Mouse (Mus musculus) midbrain, embryonic 10.5 days (tissue): ENCODE results near the gene Ric8a. TPM values are rescaled to one million over a fixed set of nuclear protein-coding genes. Genes with fewer than 3 reads are reported as not detected.

Source experiments
- DNase-seq: peaks from one replicate; pipeline ENCODE4 v3.0.0-alpha.2; 2017; ENCODE audit warnings: low spot score
- H3K27ac ChIP-seq: fragments of 300-500 bp; sonication (generic); replicated peaks from 2 replicates; pipeline ENCODE4 v1.5.1; 2016; ENCODE audit warnings: mild to moderate bottlenecking
- H3K27me3 ChIP-seq: fragments of 300-500 bp; sonication (generic); 2 replicates; pipeline ENCODE4 v1.6.1; 2016; ENCODE audit warnings: low read depth, mild to moderate bottlenecking; ENCODE audit not compliant: poor library complexity, severe bottlenecking
- H3K36me3 ChIP-seq: fragments of 300-500 bp; sonication (generic); 2 replicates; pipeline ENCODE4 v1.6.1; 2016; ENCODE audit warnings: mild to moderate bottlenecking, moderate library complexity
- H3K4me1 ChIP-seq: fragments of 300-500 bp; sonication (generic); 2 replicates; pipeline ENCODE4 v1.6.1; 2016
- H3K4me3 ChIP-seq: fragments of 300-500 bp; sonication (generic); 2 replicates; pipeline ENCODE4 v1.5.1; 2016; ENCODE audit warnings: mild to moderate bottlenecking, moderate library complexity
- H3K9me3 ChIP-seq: fragments of 300-500 bp; sonication (generic); replicated peaks from 2 replicates; pipeline ENCODE4 v1.6.1; 2016; ENCODE audit warnings: mild to moderate bottlenecking
- WGBS: fragments of 180-500 bp; shearing (Covaris S2); methylation state at CpG from one replicate; pipeline ENCODE4 v1.1.7; 2016; 5-methylcytosine and 5-hydroxymethylcytosine counted together
- polyA plus RNA-seq: library from polyadenylated mRNA; unstranded; fragments of >200 nt; fragmentation: Nextera tagmentation; extraction: Ambion mirVana; gene quantifications from 2 replicates; pipeline ENCODE4 v1.2.1, GENCODE M21; 2016

The Ric8a gene
- polyA plus RNA-seq, result 54.3 and 71.1 TPM in 2 replicates

GRCm38 (mm10) chr7:140856785-140857549 is at the start of gene Ric8a:
Gene Ric8a, plus strand, starts transcription at chr7:140856957.
- H3K4me1 ChIP-seq, result peaks cover 37% of the 10 kb centered on the region
- H3K36me3 ChIP-seq, result peaks cover 69% of the 10 kb centered on the region
- H3K27me3 ChIP-seq, result no peaks in the 10 kb centered on the region
- H3K4me3 ChIP-seq, result peak within 1 kb of the TSS; percentile 90
- DNase-seq, result peak; percentile 82
- H3K9me3 ChIP-seq, result no peaks in the 10 kb centered on the region
- H3K27ac ChIP-seq, result peak within 1 kb of the TSS; percentile 90
- WGBS, result under 1% methylated on average over 50 of the region's 50 CpGs

- no peak overlapping the region for H3K27ac ChIP-seq
- DNase-seq, result no peak
- 0 out of 2 replicates have a peak, but pooled peaks cover 3% of the 10 kb centered on the region for H3K4me1 ChIP-seq
- H3K27me3 ChIP-seq, result no peaks in the 10 kb centered on the region
- H3K4me3 ChIP-seq, result no peak overlapping the region
- H3K9me3 ChIP-seq, result no peaks in the 10 kb centered on the region
- peaks cover 32% of the 10 kb centered on the region for H3K36me3 ChIP-seq
- WGBS, result 89% methylated on average over 6 of the region's 6 CpGs
These were observed 46.3 kb upstream of the Ric8a start for GRCm38 (mm10) chr7:140810496-140810895.

- Histone ChIP-seq H3K36me3 (peaks cover 32% of the 10 kb centered on the region), H3K27ac (no peak overlapping the region), H3K9me3 (no peaks in the 10 kb centered on the region), H3K4me3 (no peak overlapping the region), H3K27me3 (no peaks in the 10 kb centered on the region), H3K4me1 (0 out of 2 replicates have a peak, but pooled peaks cover 3% of the 10 kb centered on the region)
- no peak for DNase-seq
- WGBS, result 84% methylated on average over 13 of the region's 13 CpGs
These were observed 45.0 kb upstream of the Ric8a start for GRCm38 (mm10) chr7:140811714-140812113.

- no peaks in the 10 kb centered on the region for H3K27me3 ChIP-seq
- no peak for DNase-seq
- H3K36me3 ChIP-seq, result peaks cover 32% of the 10 kb centered on the region
- WGBS, result 90% methylated on average over 12 of the region's 12 CpGs
- H3K4me3 ChIP-seq, result no peak overlapping the region
- no peak overlapping the region for H3K27ac ChIP-seq
- H3K9me3 ChIP-seq, result no peaks in the 10 kb centered on the region
- H3K4me1 ChIP-seq, result 0 out of 2 replicates have a peak, but pooled peaks cover 2% of the 10 kb centered on the region
These were observed 43.9 kb upstream of the Ric8a start for GRCm38 (mm10) chr7:140812850-140813249.

GRCm38 (mm10) chr7:140820173-140820572 is 36.6 kb upstream of the Ric8a start:
- Histone ChIP-seq H3K4me3 (no peak overlapping the region), H3K36me3 (no peaks in the 10 kb centered on the region), H3K4me1 (peaks cover 11% of the 10 kb centered on the region; the same call in 1 of the 2 replicates), H3K9me3 (no peaks in the 10 kb centered on the region), H3K27me3 (peaks cover 6% of the 10 kb centered on the region; the same call in 1 of the 2 replicates), H3K27ac (no peak overlapping the region)
- no peak for DNase-seq
- WGBS, result 83% methylated on average over 4 of the region's 4 CpGs

GRCm38 (mm10) chr7:140821305-140821652 is 35.5 kb upstream of the Ric8a start:
- H3K4me1 ChIP-seq, result peaks cover 11% of the 10 kb centered on the region; the same call in 1 of the 2 replicates
- H3K27ac ChIP-seq, result peak overlapping the region; percentile 86; the same call in 1 of the 2 replicates
- WGBS, result 46% methylated on average over 5 of the region's 5 CpGs
- peak overlapping the region; percentile 68 for H3K4me3 ChIP-seq
- no peaks in the 10 kb centered on the region for H3K36me3 ChIP-seq
- no peaks in the 10 kb centered on the region for H3K9me3 ChIP-seq
- H3K27me3 ChIP-seq, result peaks cover 6% of the 10 kb centered on the region; the same call in 1 of the 2 replicates
- no peak for DNase-seq

- Histone ChIP-seq H3K4me3 (peak within 1 kb of the TSS; percentile 68), H3K27ac (peak within 1 kb of the TSS; percentile 86), H3K9me3 (no peaks in the 10 kb centered on the region), H3K4me1 (peaks cover 11% of the 10 kb centered on the region; the same call in 1 of the 2 replicates), H3K27me3 (peaks cover 6% of the 10 kb centered on the region; the same call in 1 of the 2 replicates), H3K36me3 (no peaks in the 10 kb centered on the region)
- DNase-seq, result peak; percentile 70
- WGBS, result 2% methylated on average over 21 of the region's 21 CpGs
These were observed 35.0 kb upstream of the Ric8a start, which contains the start of gene Zfp941 for GRCm38 (mm10) chr7:140821653-140822329. Gene Zfp941, minus strand, starts transcription at chr7:140822178.

- H3K9me3 ChIP-seq, result no peaks in the 10 kb centered on the region
- peaks cover 6% of the 10 kb centered on the region; the same call in 1 of the 2 replicates for H3K27me3 ChIP-seq
- 90% methylated on average over 4 of the region's 4 CpGs for WGBS
- no peaks in the 10 kb centered on the region for H3K36me3 ChIP-seq
- no peak overlapping the region for H3K27ac ChIP-seq
- peaks cover 11% of the 10 kb centered on the region; the same call in 1 of the 2 replicates for H3K4me1 ChIP-seq
- no peak for DNase-seq
- no peak overlapping the region for H3K4me3 ChIP-seq
These were observed 34.0 kb upstream of the Ric8a start for GRCm38 (mm10) chr7:140822731-140823130.

GRCm38 (mm10) chr7:140828171-140828881 is 28.4 kb upstream of the Ric8a start:
- 43% methylated on average over 8 of the region's 8 CpGs for WGBS
- no peak for DNase-seq
- no peaks in the 10 kb centered on the region for H3K9me3 ChIP-seq

GRCm38 (mm10) chr7:140831447-140831846 is 25.3 kb upstream of the Ric8a start:
- Histone ChIP-seq H3K4me1 (peaks cover 4% of the 10 kb centered on the region; the same call in 1 of the 2 replicates), H3K4me3 (no peak overlapping the region), H3K9me3 (no peaks in the 10 kb centered on the region), H3K27me3 (no peaks in the 10 kb centered on the region), H3K36me3 (no peaks in the 10 kb centered on the region), H3K27ac (no peak overlapping the region)
- DNase-seq, result no peak
- WGBS, result 87% methylated on average over 6 of the region's 6 CpGs

More at GRCm38 (mm10) chr7:140828171-140828881, 28.4 kb upstream of the Ric8a start:
- H3K4me3 ChIP-seq, result no peak overlapping the region
- no peaks in the 10 kb centered on the region for H3K36me3 ChIP-seq
- H3K27me3 ChIP-seq, result no peaks in the 10 kb centered on the region
- H3K27ac ChIP-seq, result no peak overlapping the region
- H3K4me1 ChIP-seq, result no peaks in the 10 kb centered on the region

GRCm38 (mm10) chr7:140833341-140833740 is 23.4 kb upstream of the Ric8a start:
- DNase-seq, result no peak
- Histone ChIP-seq H3K36me3 (no peaks in the 10 kb centered on the region), H3K4me3 (no peak overlapping the region), H3K9me3 (no peaks in the 10 kb centered on the region), H3K4me1 (peaks cover 4% of the 10 kb centered on the region; the same call in 1 of the 2 replicates), H3K27me3 (no peaks in the 10 kb centered on the region), H3K27ac (no peak overlapping the region)
- WGBS, result 86% methylated on average over 4 of the region's 4 CpGs
